ENCODE assay signal across 10 mouse cellular contexts in the genomic region with DNA sequence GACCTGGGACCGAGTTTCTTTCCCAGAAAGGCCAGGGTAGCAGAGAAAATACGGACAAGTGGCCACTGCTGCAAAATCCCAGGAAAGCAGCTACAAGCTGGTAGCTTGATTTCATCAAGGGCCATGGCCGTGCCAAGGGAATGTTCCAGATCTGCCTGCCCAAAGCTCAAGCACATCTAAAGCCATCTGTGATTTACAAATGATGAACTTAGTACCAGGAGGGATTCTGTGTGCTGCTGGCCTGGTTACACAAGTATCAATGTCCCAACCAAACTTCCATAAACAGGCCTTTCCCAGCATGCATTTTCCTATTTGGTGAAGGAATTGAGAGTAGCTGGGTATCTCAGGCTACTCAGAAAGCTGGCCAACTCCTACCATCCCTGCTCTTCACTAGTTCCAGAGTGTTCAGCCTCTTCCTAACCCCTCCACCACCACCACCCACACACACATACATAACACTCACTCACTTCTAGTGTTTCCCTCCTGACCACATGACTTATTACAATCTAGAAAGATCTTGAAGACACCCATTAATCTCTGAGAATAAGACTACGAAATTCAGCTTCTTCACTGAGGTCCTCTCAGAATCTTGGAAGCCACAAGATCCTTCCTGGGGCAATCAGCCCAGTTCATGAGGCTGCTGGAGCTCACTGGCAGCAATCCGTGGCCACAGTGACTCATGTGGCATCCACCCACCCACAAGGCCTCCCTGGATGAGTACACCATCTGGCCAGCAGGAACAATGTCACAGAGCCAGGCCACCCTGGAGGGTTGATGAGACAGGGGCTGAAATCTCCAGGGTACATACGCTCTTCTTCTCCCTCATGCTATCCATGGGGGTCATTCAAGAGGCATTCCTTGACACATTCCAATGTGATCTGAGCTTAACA. TPM values are rescaled to one million over a fixed set of nuclear protein-coding genes. Genes with fewer than 3 reads are reported as not detected.
A peak's percentile ranks its signal among the peaks of the same experiment; 100 is the strongest.
DNase-seq lines count a peak whose midpoint lies in the region; ATAC-seq and TF ChIP-seq lines count a peak whose summit lies in the region.
"Had no signal": no experiment of that assay in that cellular context is flagged by ENCODE, and none has a peak within 500 bp of the region (broad histone marks: within the 10 kb centered on the region; RNA-seq: fewer than 3 reads in every experiment).

No protein-coding gene starts in this region.

- no peak overlapping the region for H3ac ChIP-seq in myocyte (ENCODE audit: control insufficient read depth, insufficient read length)

- no peaks in the 10 kb centered on the region for H3K27me3 ChIP-seq in cerebellum, adult 2 months (ENCODE audit: control insufficient read depth, insufficient read depth, low read length)
- no peaks in the 10 kb centered on the region for H3K27me3 ChIP-seq in heart, adult 2 months (ENCODE audit: control insufficient read depth, insufficient read depth, low read length)
- H3K27me3 ChIP-seq in myocyte (ENCODE audit: control insufficient read depth, insufficient read depth, insufficient read length), result no peaks in the 10 kb centered on the region
- H3K27me3 ChIP-seq in midbrain, embryonic 13.5 days, result no peaks in the 10 kb centered on the region
- no peaks in the 10 kb centered on the region for H3K27me3 ChIP-seq in hindbrain, embryonic 14.5 days (ENCODE audit: control insufficient read depth, insufficient read depth, low read length)
- H3K27me3 ChIP-seq: forebrain, embryonic 15.5 days; megakaryocyte, embryonic 14.5 days had no signal

- WGBS in cerebellum, adult 2 months, result 24% methylated on average over 6 of the region's 6 CpGs
- WGBS in heart, adult 2 months, result 70% methylated on average over 6 of the region's 6 CpGs
- 85% methylated on average over 6 of the region's 6 CpGs for WGBS in midbrain, embryonic 13.5 days
- 89% methylated on average over 6 of the region's 6 CpGs for WGBS in hindbrain, embryonic 14.5 days

- H3K79me2 ChIP-seq in heart, adult 2 months (replicated peaks; ENCODE audit: control insufficient read depth, insufficient read depth, low read length), result no peaks in the 10 kb centered on the region
- no peaks in the 10 kb centered on the region for H3K79me2 ChIP-seq in myocyte (ENCODE audit: control insufficient read depth, insufficient read depth)

- TF ChIP-seq POLR2A in cerebellum, adult 2 months (IDR thresholded peaks at IDR 0.05; ENCODE audit: borderline replicate concordance, insufficient read depth, low read length), result no peak
- TF ChIP-seq POLR2A in heart, adult 2 months (IDR thresholded peaks at IDR 0.05; ENCODE audit: insufficient read depth, low read depth, low read length), result no peak
- no peak for TF ChIP-seq POLR2A in myocyte (IDR thresholded peaks at IDR 0.05; ENCODE audit: insufficient read length, low read depth)

- no peak overlapping the region for H3K4me3 ChIP-seq in cerebellum, adult 2 months (replicated peaks; ENCODE audit: insufficient read depth, low read depth, low read length)
- no peak overlapping the region for H3K4me3 ChIP-seq in heart, adult 2 months
- H3K4me3 ChIP-seq in myocyte, result no peak overlapping the region
- no peak overlapping the region for H3K4me3 ChIP-seq in midbrain, embryonic 13.5 days (replicated peaks)
- H3K4me3 ChIP-seq in hindbrain, embryonic 14.5 days (replicated peaks; ENCODE audit: low read length), result no peak overlapping the region
- H3K4me3 ChIP-seq: forebrain, embryonic 15.5 days; megakaryocyte, embryonic 14.5 days had no signal

- no peaks in the 10 kb centered on the region for H3K36me3 ChIP-seq in heart, adult 2 months (ENCODE audit: control insufficient read depth, insufficient read depth, low read length)
- H3K36me3 ChIP-seq in myocyte (ENCODE audit: control insufficient read depth, insufficient read depth), result no peaks in the 10 kb centered on the region
- H3K36me3 ChIP-seq in midbrain, embryonic 13.5 days, result no peaks in the 10 kb centered on the region
- H3K36me3 ChIP-seq in hindbrain, embryonic 14.5 days (replicated peaks; ENCODE audit: control insufficient read depth, insufficient read depth), result no peaks in the 10 kb centered on the region
- H3K36me3 ChIP-seq: forebrain, embryonic 15.5 days had no signal

- TF ChIP-seq EP300 in heart, adult 2 months (IDR thresholded peaks at IDR 0.05; ENCODE audit: insufficient read depth, low read depth, low read length), result no peak

- peak; percentile 56 for DNase-seq in urinary bladder, postnatal 14 days (ENCODE audit: low spot score)
- DNase-seq in urinary bladder, postnatal 4 days (ENCODE audit: low spot score in 2 of 2), result no peak
- peak; percentile 66 to 80 for DNase-seq in cerebellum, adult 2 months
- peak; percentile 56 to 77 for DNase-seq in heart, adult 2 months
- no peak for DNase-seq in kidney, postnatal 4 days
- no peak for DNase-seq in hindbrain, embryonic 14.5 days (ENCODE audit: low spot score)

- no peak for ATAC-seq in midbrain, embryonic 13.5 days
- no peak for ATAC-seq in hindbrain, embryonic 14.5 days (ENCODE audit: low FRiP score)
- ATAC-seq: forebrain, embryonic 15.5 days had no signal

- intact Hi-C loops in heart, adult 2 months (cut with DNase I), result no loop called here

- H3K4me1 ChIP-seq in cerebellum, adult 2 months (ENCODE audit: control insufficient read depth, insufficient read depth, low read length), result peaks cover 10% of the 10 kb centered on the region
- peaks cover 6% of the 10 kb centered on the region for H3K4me1 ChIP-seq in heart, adult 2 months (ENCODE audit: control insufficient read depth, insufficient read depth, low read length)
- no peaks in the 10 kb centered on the region for H3K4me1 ChIP-seq in midbrain, embryonic 13.5 days (replicated peaks)
- H3K4me1 ChIP-seq in hindbrain, embryonic 14.5 days (replicated peaks; ENCODE audit: control insufficient read depth, insufficient read depth, low read length), result no peaks in the 10 kb centered on the region
- H3K4me1 ChIP-seq: forebrain, embryonic 15.5 days; megakaryocyte, embryonic 14.5 days had no signal

- TF ChIP-seq CTCF in cerebellum, adult 2 months (IDR thresholded peaks at IDR 0.05; ENCODE audit: borderline replicate concordance, insufficient read depth, low read depth, low read length), result no peak
- no peak for TF ChIP-seq CTCF in heart, adult 2 months (IDR thresholded peaks at IDR 0.05)

- H3K9ac ChIP-seq in heart, adult 2 months (ENCODE audit: low read depth, low read length), result no peak overlapping the region
- H3K9ac ChIP-seq in midbrain, embryonic 13.5 days (replicated peaks), result no peak overlapping the region
- no peak overlapping the region for H3K9ac ChIP-seq in hindbrain, embryonic 14.5 days
- H3K9ac ChIP-seq: forebrain, embryonic 15.5 days had no signal

- H3K9me3 ChIP-seq in midbrain, embryonic 13.5 days, result no peaks in the 10 kb centered on the region
- no peaks in the 10 kb centered on the region for H3K9me3 ChIP-seq in hindbrain, embryonic 14.5 days (ENCODE audit: control insufficient read depth, low read length)
- H3K9me3 ChIP-seq: forebrain, embryonic 15.5 days had no signal

- peak overlapping the region; percentile 13; the same call in 1 of the 2 replicates for H3K27ac ChIP-seq in cerebellum, adult 2 months (ENCODE audit: insufficient read depth, low read length)
- H3K27ac ChIP-seq in heart, adult 2 months, result no peak overlapping the region
- no peak overlapping the region for H3K27ac ChIP-seq in midbrain, embryonic 13.5 days
- no peak overlapping the region for H3K27ac ChIP-seq in hindbrain, embryonic 14.5 days
- H3K27ac ChIP-seq: forebrain, embryonic 15.5 days had no signal

- peak overlapping the region; percentile 28 for H3K4me2 ChIP-seq in myocyte (ENCODE audit: low read depth)
- no peak overlapping the region for H3K4me2 ChIP-seq in midbrain, embryonic 13.5 days (replicated peaks)
- H3K4me2 ChIP-seq in hindbrain, embryonic 14.5 days (replicated peaks), result no peak overlapping the region
- H3K4me2 ChIP-seq: forebrain, embryonic 15.5 days had no signal

TF ChIP-seq in myocyte, 11 proteins besides CTCF, POLR2A, EP300 and RAD21:
- no peak for TF ChIP-seq POLR2AphosphoS2 (IDR thresholded peaks at IDR 0.05; ENCODE audit: insufficient read length, low read depth)
- TF ChIP-seq MAX (IDR thresholded peaks at IDR 0.05; ENCODE audit: low read depth), result no peak
- peak in 2 of 3 experiments; percentile 53 to 81 for TF ChIP-seq MYOD1 (IDR thresholded peaks at IDR 0.05; ENCODE audit: control insufficient read depth in 1 of 3, insufficient read length in 2 of 3, low read depth in 2 of 3)
- no peak for TF ChIP-seq SRF (IDR thresholded peaks at IDR 0.05; ENCODE audit: control insufficient read depth, insufficient read length, low read depth)
- TF ChIP-seq CEBPB (IDR thresholded peaks at IDR 0.05; ENCODE audit: insufficient read depth, poor library complexity, severe bottlenecking), result 0 out of 2 replicates have a peak, but pooled peaks have one; percentile 30
- peak; percentile 63 for TF ChIP-seq USF1 (IDR thresholded peaks at IDR 0.05; ENCODE audit: low read depth)
- peak in 1 of 3 experiments; percentile 66 for TF ChIP-seq MYOG (IDR thresholded peaks at IDR 0.05; ENCODE audit: control insufficient read depth in 1 of 3, insufficient read depth in 1 of 3, insufficient read length in 2 of 3, low read depth in 2 of 3)
- peak; percentile 62 for TF ChIP-seq TCF12 (IDR thresholded peaks at IDR 0.05; ENCODE audit: insufficient read depth, poor library complexity, severe bottlenecking)
- TF ChIP-seq TCF3 (IDR thresholded peaks at IDR 0.05; ENCODE audit: insufficient read length, low read depth), result peak; percentile 46
- no peak for TF ChIP-seq REST (IDR thresholded peaks at IDR 0.05; ENCODE audit: insufficient read depth, insufficient read length)

RNA-seq across cellular contexts. Expression of gene Pid1, which starts 4.1 kb away (rescaled TPM):
- polyA plus RNA-seq in cerebellum, adult 2 months (2012; rRNA removed), result 22.0 and 26.1 TPM in 2 replicates
- total RNA-seq in heart, adult 2 months (2021), result 1 to 10 TPM; 8.9 to 9.4 TPM
- polyA plus RNA-seq in heart, adult 2 months (2012; rRNA removed), result 9.1 and 9.5 TPM in 2 replicates
- polyA plus RNA-seq in myocyte (2012; fragmentation: generic; extraction: Trizol), result 0.24 TPM
- polyA plus RNA-seq in midbrain, embryonic 13.5 days (2015; fragmentation: Nextera tagmentation; extraction: Ambion mirVana), result 75.2 and 79.0 TPM in 2 replicates
- polyA plus RNA-seq in hindbrain, embryonic 14.5 days (2014; fragmentation: Nextera tagmentation; extraction: Ambion mirVana), result 103 TPM in 2 replicates

Comparison
In these comparisons a context has a peak if more than half of its experiments do, and no peak if none do; other contexts are left out.
1. DNase-seq: peak in urinary bladder, postnatal 14 days (single experiment), cerebellum, adult 2 months (2 of 2) and heart, adult 2 months (2 of 2); none in urinary bladder, postnatal 4 days (0 of 2), kidney, postnatal 4 days (0 of 2) and hindbrain, embryonic 14.5 days (single experiment).